Mouse (Mus musculus): Measurements from ENCODE around the gene Efna5. TPM values are rescaled to one million over a fixed set of nuclear protein-coding genes. Genes with fewer than 3 reads are reported as not detected.

Gene Efna5
- polyA plus RNA-seq, 1 experiment from 2014 or later, result 3.2 TPM

DNA sequence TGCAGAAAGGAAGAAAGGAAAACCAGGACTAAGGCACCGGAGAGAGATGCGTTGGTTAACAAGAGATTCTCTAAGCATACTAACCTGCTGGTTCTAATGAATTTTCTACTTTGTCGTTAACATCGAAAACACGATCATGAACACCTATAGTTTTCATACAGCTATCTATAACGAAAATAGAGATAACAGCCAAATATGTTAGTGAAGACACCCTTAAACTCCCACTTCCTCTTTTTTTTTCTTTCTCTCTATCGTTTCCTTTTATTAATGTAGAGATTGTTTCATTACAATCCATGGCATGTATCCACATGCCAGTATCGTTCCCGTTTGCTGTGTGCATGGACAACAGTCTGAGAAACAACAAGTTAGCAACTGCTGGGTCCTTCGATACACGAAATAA, 267.9 kb downstream of the Efna5 start:
- no peak for DNase-seq (ENCODE audit: low spot score)

DNA sequence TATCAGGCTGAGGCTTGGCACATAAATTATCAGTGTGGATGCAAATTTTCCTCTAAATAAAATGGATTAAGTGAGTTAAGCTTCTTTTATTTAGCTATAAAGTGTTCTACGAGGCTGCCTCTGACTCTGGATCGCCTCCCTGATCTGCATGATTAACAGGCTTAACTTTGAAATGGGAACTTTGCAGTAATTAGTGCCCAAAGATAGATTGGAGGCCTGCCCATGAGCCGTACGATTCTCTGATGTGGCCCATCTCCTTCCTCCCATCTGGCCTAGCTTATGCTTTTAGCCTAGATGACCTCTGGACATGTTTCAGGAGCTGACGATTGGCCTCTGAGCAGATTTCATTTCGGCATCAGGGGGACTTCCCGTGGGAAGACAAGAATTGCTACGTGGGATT, 273.0 kb downstream of the Efna5 start:
- DNase-seq (ENCODE audit: low spot score), result no peak

DNA sequence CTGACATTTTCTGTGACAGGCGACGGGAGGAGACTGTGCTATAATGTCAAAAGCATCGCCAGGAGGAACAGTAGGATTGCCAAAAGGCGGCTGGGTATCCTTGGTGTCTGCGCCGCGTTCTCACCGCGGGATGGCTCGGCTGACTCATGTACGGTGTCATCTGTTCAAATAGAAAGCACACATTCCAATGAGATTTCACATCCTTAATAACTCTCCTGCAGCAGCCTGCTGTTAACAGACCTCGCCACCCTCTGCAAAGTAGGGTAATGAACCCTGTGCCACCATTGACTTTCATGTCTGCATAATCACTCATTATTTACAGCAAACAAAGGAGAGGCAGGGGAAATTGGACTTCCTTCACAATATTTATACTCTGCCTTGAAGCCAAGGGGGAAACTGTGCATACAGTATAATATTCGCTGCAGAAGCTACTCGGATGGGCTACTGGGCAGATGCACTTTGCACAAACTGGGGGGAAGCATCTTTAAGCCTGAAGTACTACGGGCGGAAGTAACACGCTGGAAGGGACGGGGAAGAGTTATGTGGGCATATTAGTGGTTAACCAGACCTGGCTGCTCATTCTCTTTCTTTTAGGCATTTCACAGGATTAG, 273.7 kb downstream of the Efna5 start:
- DNase-seq (ENCODE audit: low spot score), result no peak

DNA sequence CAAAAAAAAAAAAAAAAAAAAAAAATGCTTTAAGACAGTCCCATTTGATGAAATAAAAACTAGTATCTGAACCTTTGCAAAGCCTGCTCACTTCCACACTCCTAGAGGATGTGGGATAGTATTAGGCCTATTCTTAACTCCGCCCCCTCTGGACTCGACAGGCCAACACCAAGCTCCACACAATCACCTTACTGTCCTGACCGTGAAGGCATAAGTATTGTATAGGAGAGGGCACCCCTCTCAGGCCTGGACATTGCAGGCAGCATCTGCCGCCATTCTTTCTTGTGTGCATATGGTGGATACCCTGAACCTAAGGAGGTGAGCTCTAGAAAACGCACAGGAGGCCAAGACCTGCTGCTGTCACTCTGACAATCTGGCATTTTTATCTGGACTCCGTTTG, 274.4 kb downstream of the Efna5 start:
- DNase-seq (ENCODE audit: low spot score), result no peak

DNA sequence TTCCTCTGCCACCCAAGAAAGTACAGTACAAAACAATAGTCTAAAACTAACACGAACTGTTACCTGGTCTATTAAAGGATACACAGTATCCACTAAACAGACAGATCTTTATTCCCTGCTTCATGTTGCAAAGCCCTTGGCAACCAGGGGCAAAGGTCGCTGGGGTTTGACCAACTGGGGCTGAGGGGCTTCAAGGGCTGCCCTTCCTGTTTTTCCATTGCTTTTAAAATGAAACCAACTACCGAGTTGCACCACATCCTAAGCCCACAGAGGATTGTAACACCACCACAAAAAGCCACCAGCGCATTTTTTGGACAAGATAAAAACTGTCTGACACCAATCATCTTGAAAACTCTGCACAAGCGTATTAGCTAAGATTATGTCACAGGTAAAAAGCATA, 276.8 kb downstream of the Efna5 start:
- DNase-seq (ENCODE audit: low spot score), result no peak

DNA sequence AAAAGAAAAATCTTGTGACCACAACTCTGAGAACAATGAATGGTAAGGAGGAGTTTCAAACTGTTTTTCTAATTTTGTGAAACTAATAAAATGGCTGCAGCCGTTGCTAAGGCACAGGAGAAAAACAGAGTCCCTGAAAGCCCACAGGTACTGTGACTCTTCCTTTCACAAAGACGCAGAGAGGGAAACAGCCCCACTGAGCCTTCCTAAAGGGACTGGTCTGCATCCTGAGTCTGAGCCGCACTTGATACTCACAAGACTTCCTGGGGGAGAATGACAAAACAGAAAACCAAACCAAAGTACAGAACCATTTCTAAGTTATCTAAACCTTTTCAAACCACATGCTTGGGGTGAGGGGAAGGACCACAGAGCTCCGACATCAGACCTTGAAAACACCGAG, 277.5 kb downstream of the Efna5 start:
- no peak for DNase-seq (ENCODE audit: low spot score)

DNA sequence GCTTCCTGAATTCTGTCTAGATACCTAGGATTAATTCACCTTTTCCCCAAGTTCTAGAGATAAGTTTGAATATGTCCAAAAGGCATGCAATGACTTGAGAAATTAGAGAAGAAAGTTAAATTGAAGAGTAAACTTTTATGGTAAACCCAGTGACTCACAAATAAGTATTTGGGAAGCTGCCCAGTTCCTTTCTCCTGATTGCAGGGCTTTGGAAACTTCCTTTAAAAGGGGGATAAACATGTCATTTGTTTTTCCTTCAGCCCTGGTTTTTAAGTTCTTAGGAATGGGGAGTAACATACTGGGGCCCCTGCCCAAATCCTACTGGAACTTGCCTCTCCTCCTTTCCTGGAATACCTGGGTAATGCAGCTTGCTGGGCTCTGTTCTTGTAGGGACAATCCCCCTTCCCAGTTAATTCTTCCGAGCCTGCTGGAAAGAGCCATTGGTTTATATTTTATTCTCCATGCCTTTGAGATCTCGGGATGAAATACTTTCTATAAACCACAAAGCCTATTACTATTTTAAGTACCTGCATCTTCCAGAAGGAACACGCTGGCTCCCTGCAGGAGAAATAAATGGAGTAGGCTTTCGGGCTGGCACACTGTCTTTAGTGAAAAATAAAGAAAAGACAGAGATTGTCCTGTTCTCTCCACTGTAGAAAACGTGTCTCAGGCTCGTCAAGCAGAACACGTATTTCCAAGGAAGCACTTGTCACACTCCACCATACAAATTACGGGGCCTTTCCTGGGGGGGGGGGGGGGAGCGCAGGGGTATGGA, 282.2 kb downstream of the Efna5 start:
- no peak for DNase-seq (ENCODE audit: low spot score)

DNA sequence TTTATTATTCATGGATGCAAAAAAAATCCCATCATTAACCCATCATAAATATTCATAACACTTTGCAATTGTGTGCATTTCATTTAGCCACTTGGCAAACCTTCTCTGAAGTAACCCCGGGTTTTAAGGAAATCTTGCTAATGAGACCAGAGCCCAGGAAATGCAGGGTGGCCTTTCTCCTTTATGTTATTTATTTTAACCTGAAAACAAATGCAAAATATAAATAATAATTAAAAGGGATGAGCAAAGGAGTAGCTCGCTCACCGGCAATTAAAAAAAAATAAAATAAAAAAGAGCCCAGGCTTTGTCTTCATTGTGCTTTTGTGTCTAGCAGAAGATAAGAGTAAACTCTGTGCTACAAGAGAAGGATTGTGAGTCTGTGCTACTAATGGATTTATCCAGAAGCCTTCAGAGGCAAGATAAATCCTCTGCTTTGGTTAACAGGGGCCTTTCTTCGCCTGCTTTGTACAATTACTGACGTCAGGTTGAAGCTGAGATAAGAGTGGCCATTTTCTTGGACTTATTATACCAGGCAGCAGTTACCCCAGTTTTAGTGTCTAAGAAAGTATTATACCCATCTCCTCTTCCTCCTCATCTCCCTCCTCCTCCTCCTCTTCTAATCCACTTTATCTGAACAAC, 288.6 kb downstream of the Efna5 start:
- no peak for DNase-seq (ENCODE audit: low spot score)

DNA sequence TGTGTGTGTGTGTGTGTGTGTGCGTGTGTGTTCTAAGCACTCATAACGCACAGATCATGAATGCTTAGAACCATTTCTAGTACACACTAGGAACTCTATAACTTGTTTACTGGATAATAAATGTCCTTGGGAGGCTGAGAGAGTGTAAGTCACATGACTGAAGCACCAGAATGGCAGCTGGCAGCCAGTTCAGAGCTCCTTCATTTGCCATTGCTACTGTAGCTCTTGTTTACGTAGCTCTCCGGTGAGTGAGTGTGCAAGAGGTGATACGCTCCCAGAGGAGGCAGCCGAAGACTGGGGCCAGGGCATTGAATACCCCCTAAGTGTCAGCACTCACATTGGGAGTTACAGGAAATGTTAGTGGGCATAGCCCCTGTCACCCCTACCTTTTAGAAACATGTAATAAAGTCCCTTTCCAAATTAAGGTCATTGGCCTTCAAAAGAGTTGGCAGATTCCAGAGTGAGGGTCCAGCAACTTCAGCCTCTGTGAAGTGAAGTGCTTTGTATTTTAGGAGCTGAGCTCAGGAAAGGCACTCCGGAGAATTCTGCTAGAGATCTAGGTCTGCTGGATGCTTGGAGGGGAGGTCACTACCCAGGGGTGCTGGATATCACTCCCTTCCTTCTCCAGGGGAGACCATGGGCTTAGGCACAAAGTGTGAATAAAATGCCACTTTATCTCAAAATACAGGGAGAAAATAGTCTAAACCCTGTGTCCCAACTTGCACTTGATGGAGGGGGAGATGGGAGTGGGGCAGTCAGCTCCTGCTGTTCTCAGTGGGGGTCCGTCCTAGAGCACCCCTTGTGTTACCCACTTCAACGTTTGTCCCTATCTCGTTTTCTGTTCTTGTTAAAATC, 289.3 kb downstream of the Efna5 start:
- DNase-seq (ENCODE audit: low spot score), result no peak

DNA sequence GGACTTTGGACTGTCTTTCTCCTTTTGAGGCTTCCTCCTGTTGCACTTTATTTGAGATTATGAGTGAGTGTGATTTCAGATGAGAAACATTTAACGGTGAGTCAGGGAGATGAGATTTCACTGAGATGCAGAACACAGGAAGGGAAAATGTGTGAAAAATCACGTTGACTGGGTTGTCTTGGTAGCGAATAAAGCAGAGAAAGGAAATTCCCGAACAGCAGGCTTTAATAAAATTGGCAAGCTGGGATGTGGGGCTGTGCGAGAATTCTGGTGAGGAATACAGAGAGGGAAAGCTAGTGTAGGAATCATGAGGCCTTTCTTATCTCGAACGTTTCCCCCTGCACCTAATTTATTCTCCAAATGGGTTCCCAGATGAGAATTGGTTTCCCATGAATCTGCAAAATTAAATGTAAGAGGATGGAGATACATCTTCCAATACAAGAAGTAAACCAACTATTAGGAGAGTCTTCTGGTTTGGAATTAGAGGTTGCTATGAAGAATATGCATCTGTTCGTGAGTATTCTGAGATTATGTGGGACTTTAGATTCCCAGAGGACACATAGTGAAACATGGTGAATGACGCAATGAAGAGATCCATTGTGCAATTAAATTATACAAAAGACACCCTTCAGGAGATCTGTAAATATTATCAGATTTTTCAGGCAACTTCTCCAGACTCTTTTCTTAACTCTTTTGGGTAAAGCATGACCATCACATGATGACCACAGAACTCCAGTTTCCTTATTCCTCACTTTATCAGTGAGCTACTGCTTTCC, 290.2 kb downstream of the Efna5 start:
- DNase-seq (ENCODE audit: low spot score), result no peak

DNA sequence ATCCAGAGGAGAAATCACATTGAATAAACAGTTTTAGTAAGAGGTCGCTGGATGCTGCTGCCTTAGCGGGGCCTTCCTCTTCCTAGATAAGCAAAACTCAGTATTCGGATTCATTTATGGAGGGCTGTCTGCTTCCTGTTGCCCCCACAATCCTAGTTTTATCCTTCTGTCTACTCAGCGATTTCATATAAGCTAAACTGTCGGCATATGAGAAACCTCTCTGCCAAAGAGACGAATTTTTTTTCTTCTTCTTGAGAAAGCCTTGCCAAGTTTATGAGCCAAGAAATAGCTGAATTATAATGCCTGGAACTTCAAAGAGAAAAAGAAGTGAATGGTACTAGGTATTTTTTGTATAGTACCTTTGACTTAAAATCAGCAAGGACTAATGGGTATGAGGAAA, 301.0 kb downstream of the Efna5 start:
- no peak for DNase-seq (ENCODE audit: low spot score)

DNA sequence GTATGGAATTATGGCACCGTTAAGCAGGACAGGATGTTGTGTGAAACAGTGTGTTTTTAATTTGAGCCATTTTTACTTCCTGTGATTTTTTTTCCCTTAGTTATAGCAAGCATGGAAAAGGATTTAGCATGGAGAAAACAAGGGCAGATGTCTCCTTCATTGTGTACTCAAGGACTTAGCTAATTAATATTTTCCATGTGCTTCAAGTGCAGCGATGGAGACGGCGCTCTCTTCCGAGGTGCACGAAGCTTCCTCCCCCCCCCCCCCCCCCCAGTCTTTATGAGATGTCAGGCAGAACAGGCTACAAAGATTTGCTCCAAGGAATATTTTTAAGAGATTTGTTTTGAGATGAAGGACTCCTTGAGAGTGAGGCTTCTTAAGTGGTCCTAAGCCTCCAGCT, 301.5 kb downstream of the Efna5 start:
- DNase-seq (ENCODE audit: low spot score), result no peak

DNA sequence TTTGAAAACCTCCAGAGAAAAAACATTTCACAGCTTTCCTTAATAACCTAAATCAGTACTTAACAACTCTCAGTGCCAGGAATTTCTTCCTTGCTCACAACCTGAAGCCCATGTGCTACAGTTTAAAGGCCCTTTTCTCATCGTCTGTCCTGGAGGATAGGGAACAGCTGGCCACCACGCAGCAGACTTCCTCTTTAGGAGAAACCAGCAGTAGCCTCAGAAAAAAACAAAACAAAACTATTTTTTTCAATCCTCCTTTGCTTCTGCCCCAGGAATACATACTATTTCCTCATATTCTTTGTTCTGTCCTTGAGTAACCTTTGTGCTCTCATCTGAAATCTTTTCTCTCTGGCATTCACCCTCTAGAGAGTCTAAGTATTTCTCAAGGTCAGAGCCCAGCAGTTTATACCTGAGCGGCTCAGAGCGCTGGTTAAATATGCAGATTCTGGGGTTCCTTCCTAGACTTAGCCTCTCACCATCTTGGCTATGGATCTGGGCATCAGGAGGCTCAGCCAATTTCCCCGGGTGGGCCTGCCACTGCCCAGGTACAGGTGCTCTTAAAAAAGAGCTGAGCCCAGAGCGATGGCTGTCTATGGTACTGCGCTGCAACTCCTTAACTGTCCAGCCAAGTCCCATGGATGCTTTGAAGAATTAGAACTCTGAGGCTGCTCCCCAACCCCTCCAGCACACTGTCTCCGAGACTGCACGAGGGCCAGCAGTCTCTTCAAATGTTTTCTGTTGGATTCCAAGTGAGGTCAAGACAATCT, 306.4 kb downstream of the Efna5 start:
- no peak for DNase-seq (ENCODE audit: low spot score)

DNA sequence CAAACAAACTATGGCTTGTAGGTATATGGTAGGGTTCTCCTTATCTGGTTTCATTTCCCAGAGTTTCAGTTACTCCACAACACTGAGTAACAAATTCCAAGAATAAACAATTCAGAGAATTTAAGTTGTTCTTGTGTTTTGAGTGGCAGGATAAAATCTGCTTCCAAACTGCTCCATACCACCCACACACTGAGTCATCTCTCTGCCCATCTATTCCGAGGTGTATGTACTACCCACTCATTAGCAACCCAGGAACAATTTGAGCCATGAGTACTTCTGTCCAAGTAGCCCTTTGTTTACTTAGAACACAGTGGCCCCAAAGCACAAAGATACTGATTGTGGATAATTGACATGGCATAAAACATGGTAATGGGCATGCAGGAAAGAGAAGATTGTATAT, 311.0 kb downstream of the Efna5 start:
- no peak for DNase-seq (ENCODE audit: low spot score)

DNA sequence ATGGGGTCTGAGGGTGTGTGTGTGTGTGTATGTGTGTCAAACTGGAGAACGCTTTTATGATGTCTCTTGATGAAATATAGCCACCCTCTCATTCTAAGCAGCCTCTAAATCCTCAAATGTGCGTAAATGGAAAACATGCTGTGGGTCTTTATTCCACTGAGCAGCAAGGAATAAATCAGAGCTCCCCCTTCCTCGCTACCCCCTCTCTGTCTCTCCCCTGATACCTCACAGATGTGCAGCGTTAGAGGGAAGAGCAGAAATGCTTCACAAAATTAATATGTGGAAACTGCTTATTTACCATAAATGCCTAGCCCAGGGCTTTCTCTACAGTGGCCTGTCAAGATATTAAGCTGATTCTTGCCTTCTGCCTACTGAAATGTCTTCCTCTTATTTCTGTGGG, 313.1 kb downstream of the Efna5 start:
- no peak for DNase-seq (ENCODE audit: low spot score)

DNA sequence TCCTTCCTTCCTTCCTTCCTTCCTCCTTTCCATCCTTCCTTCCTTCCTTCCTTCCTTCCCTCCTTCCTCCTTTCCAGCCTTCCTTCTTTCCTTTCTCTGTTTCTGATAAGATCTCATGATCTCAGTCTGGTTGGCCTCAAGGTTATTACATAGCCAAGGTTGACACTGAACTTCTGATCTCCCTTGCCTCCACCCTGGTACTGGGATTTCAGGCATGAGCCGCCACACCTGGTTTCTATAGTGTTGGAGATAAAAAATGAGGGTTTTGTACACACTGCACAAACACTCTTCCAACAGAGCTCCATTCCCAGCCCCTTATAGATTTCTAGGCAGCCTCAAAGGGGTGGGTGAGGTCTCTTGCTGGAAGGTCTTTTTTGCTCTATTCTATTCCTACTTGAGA, 315.5 kb downstream of the Efna5 start:
- DNase-seq (ENCODE audit: low spot score), result no peak

DNA sequence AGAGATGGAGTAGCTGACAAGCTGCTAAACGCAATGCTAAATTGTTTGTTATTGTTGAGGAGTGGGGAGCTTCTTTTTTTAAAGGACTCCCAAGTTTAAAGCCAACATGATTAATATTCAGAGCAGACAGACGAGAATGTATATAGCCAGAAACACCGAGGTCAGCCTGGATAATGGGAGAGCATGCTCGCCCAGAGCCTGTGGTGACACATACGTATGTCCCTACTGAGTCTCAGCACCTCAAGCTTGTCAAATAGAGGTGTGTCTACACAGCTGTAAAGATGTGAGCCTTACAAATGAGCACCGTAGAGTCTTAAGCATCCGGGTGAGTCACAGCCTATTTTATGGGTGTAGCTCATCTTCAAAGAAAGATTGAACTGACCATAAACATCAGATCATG, 318.7 kb downstream of the Efna5 start:
- no peak for DNase-seq (ENCODE audit: low spot score)

DNA sequence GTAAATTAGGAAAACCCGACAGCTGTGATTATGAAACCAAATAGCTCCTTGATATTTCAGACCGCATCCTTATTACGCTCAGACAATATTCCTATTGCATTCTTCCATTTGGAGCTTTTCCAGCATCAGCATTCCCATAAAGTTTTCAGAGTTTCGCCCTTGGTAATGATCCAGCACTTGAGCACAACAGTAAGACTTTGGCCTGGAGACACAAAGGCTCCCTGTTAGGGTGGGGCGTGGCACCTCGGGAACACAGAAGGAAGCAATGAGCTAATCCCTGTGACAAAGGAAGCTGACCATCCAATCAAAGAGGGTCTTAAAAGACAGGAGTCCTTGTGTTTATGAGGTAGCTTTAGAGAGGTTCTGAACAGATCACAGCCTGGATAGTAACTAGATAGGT, 323.9 kb downstream of the Efna5 start:
- no peak for DNase-seq (ENCODE audit: low spot score)

Measured in thymus, postnatal 0 days (tissue).